Mouse (Mus musculus): Measurements from ENCODE around the gene Cenpm. TPM values are rescaled to one million over a fixed set of nuclear protein-coding genes. Genes with fewer than 3 reads are reported as not detected.
A peak's percentile ranks its signal among the peaks of the same experiment; 100 is the strongest.

Gene Cenpm
- polyA plus RNA-seq (2012; ENCODE audit: insufficient read depth, low replicate concordance): 9.2 and 32.0 TPM in 2 replicates

GRCm38 (mm10) chr15:82244115-82244804, at the start of gene Cenpm:
Gene Cenpm, minus strand, starts transcription at chr15:82244748.
- Histone ChIP-seq H3K4me3 (replicated peaks) (peak within 1 kb of the TSS; percentile 99), H3K36me3 (replicated peaks; ENCODE audit: low read length) (peaks cover 6% of the 10 kb centered on the region)
- TF ChIP-seq GATA1 (IDR thresholded peaks at IDR 0.05; ENCODE audit: borderline replicate concordance, low read length): no peak
- no peak for TF ChIP-seq FLI1 (IDR thresholded peaks at IDR 0.05; ENCODE audit: low read length)

GRCm38 (mm10) chr15:82294059-82294458, 49.5 kb upstream of the Cenpm start:
- peaks cover 18% of the 10 kb centered on the region for H3K4me1 ChIP-seq
- no peak overlapping the region for H3K4me3 ChIP-seq (replicated peaks)
- peaks cover 7% of the 10 kb centered on the region; the same call in 1 of the 2 replicates for H3K9me3 ChIP-seq
- H3K36me3 ChIP-seq (replicated peaks; ENCODE audit: low read length): no peaks in the 10 kb centered on the region
- H3K27me3 ChIP-seq (replicated peaks): peaks cover 31% of the 10 kb centered on the region
- TF ChIP-seq FLI1 (IDR thresholded peaks at IDR 0.05; ENCODE audit: low read length) (no peak), GATA1 (IDR thresholded peaks at IDR 0.05; ENCODE audit: borderline replicate concordance, low read length) (no peak)

More at GRCm38 (mm10) chr15:82244115-82244804, at the start of gene Cenpm:
- Histone ChIP-seq H3K27me3 (replicated peaks) (peaks cover 3% of the 10 kb centered on the region), H3K9me3 (no peaks in the 10 kb centered on the region), H3K4me1 (peaks cover 11% of the 10 kb centered on the region)

GRCm38 (mm10) chr15:82293271-82293711, 48.7 kb upstream of the Cenpm start:
- peaks cover 31% of the 10 kb centered on the region for H3K27me3 ChIP-seq (replicated peaks)
- H3K9me3 ChIP-seq: no peaks in the 10 kb centered on the region
- no peaks in the 10 kb centered on the region for H3K36me3 ChIP-seq (replicated peaks; ENCODE audit: low read length)
- peak overlapping the region; percentile 70 for H3K4me3 ChIP-seq (replicated peaks)
- TF ChIP-seq FLI1 (IDR thresholded peaks at IDR 0.05; ENCODE audit: low read length) (no peak), GATA1 (IDR thresholded peaks at IDR 0.05; ENCODE audit: borderline replicate concordance, low read length) (no peak)
- H3K4me1 ChIP-seq: peaks cover 18% of the 10 kb centered on the region

- Histone ChIP-seq H3K36me3 (replicated peaks; ENCODE audit: low read length) (no peaks in the 10 kb centered on the region), H3K27me3 (replicated peaks) (peaks cover 31% of the 10 kb centered on the region), H3K9me3 (no peaks in the 10 kb centered on the region), H3K4me1 (peaks cover 18% of the 10 kb centered on the region), H3K4me3 (replicated peaks) (no peak overlapping the region)
- TF ChIP-seq FLI1 (IDR thresholded peaks at IDR 0.05; ENCODE audit: low read length) (no peak), GATA1 (IDR thresholded peaks at IDR 0.05; ENCODE audit: borderline replicate concordance, low read length) (no peak)
Observed at GRCm38 (mm10) chr15:82292851-82293250, 48.3 kb upstream of the Cenpm start.

GRCm38 (mm10) chr15:82290252-82290651, 45.7 kb upstream of the Cenpm start:
- Histone ChIP-seq H3K27me3 (replicated peaks) (peaks cover 32% of the 10 kb centered on the region), H3K4me3 (replicated peaks) (no peak overlapping the region), H3K9me3 (no peaks in the 10 kb centered on the region), H3K4me1 (peaks cover 29% of the 10 kb centered on the region), H3K36me3 (replicated peaks; ENCODE audit: low read length) (no peaks in the 10 kb centered on the region)
- TF ChIP-seq GATA1 (IDR thresholded peaks at IDR 0.05; ENCODE audit: borderline replicate concordance, low read length) (no peak), FLI1 (IDR thresholded peaks at IDR 0.05; ENCODE audit: low read length) (no peak)

- Histone ChIP-seq H3K4me1 (peaks cover 36% of the 10 kb centered on the region), H3K36me3 (replicated peaks; ENCODE audit: low read length) (no peaks in the 10 kb centered on the region), H3K4me3 (replicated peaks) (peak overlapping the region; percentile 72), H3K27me3 (replicated peaks) (peaks cover 23% of the 10 kb centered on the region), H3K9me3 (no peaks in the 10 kb centered on the region)
- no peak for TF ChIP-seq FLI1 (IDR thresholded peaks at IDR 0.05; ENCODE audit: low read length)
- no peak for TF ChIP-seq GATA1 (IDR thresholded peaks at IDR 0.05; ENCODE audit: borderline replicate concordance, low read length)
Observed at GRCm38 (mm10) chr15:82286157-82286556, 41.6 kb upstream of the Cenpm start.

- H3K27me3 ChIP-seq (replicated peaks): peaks cover 62% of the 10 kb centered on the region
- no peak for TF ChIP-seq FLI1 (IDR thresholded peaks at IDR 0.05; ENCODE audit: low read length)
- TF ChIP-seq GATA1 (IDR thresholded peaks at IDR 0.05; ENCODE audit: borderline replicate concordance, low read length): no peak
- H3K9me3 ChIP-seq: no peaks in the 10 kb centered on the region
- peaks cover 37% of the 10 kb centered on the region for H3K4me1 ChIP-seq
- no peaks in the 10 kb centered on the region for H3K36me3 ChIP-seq (replicated peaks; ENCODE audit: low read length)
- no peak overlapping the region for H3K4me3 ChIP-seq (replicated peaks)
Observed at GRCm38 (mm10) chr15:82280638-82281037, 36.1 kb upstream of the Cenpm start.

- H3K27me3 ChIP-seq (replicated peaks): peaks cover 75% of the 10 kb centered on the region
- peaks cover 29% of the 10 kb centered on the region for H3K4me1 ChIP-seq
- H3K36me3 ChIP-seq (replicated peaks; ENCODE audit: low read length): no peaks in the 10 kb centered on the region
- no peaks in the 10 kb centered on the region for H3K9me3 ChIP-seq
- TF ChIP-seq FLI1 (IDR thresholded peaks at IDR 0.05; ENCODE audit: low read length) (no peak), GATA1 (IDR thresholded peaks at IDR 0.05; ENCODE audit: borderline replicate concordance, low read length) (no peak)
- H3K4me3 ChIP-seq (replicated peaks): no peak overlapping the region
Observed at GRCm38 (mm10) chr15:82277591-82277990, 33.0 kb upstream of the Cenpm start.

- Histone ChIP-seq H3K4me3 (replicated peaks) (peak overlapping the region; percentile 87), H3K36me3 (replicated peaks; ENCODE audit: low read length) (no peaks in the 10 kb centered on the region), H3K27me3 (replicated peaks) (peaks cover 91% of the 10 kb centered on the region), H3K9me3 (no peaks in the 10 kb centered on the region), H3K4me1 (peaks cover 35% of the 10 kb centered on the region)
- TF ChIP-seq FLI1 (IDR thresholded peaks at IDR 0.05; ENCODE audit: low read length): no peak
- no peak for TF ChIP-seq GATA1 (IDR thresholded peaks at IDR 0.05; ENCODE audit: borderline replicate concordance, low read length)
Observed at GRCm38 (mm10) chr15:82274927-82275901, 30.7 kb upstream of the Cenpm start.
